Mouse (Mus musculus) kidney, adult 2 months (tissue): ENCODE measurements around the gene Ptma. TPM values are rescaled to one million over a fixed set of nuclear protein-coding genes. Genes with fewer than 3 reads are reported as not detected.

Experiments
- DNase-seq: peaks from one replicate; pipeline ENCODE4 v3.0.0; 2021
- H3K27ac ChIP-seq: fragments of 200-500 bp; 2 replicates; pipeline ENCODE4 v1.5.1; 2012; ENCODE audit warnings: low read depth, low read length, control low read depth, inconsistent platforms; ENCODE audit not compliant: insufficient read depth
- H3K27me3 ChIP-seq: fragments of 200-500 bp; replicated peaks from 2 replicates; pipeline ENCODE4 v1.6.1; 2012; ENCODE audit warnings: mild to moderate bottlenecking, moderate library complexity, low read length, inconsistent platforms; ENCODE audit not compliant: control insufficient read depth, insufficient read depth
- H3K36me3 ChIP-seq: fragments of 200-500 bp; 2 replicates; pipeline ENCODE4 v1.6.1; 2012; ENCODE audit warnings: mild to moderate bottlenecking, moderate library complexity, low read length, inconsistent platforms; ENCODE audit not compliant: control insufficient read depth, insufficient read depth
- H3K4me1 ChIP-seq: fragments of 200-500 bp; 2 replicates; pipeline ENCODE4 v1.6.1; 2011; ENCODE audit warnings: low read length; ENCODE audit not compliant: control insufficient read depth, insufficient read depth
- H3K4me3 ChIP-seq: fragments of 200-500 bp; 2 replicates; pipeline ENCODE4 v1.5.1; 2011; ENCODE audit warnings: mild to moderate bottlenecking, low read depth, low read length, control low read depth; ENCODE audit not compliant: insufficient read depth
- CTCF ChIP-seq: fragments of 200-500 bp; conservative IDR thresholded peaks from 2 replicates; pipeline ENCODE4 v1.5.1; 2011; ENCODE audit warnings: low read depth, mild to moderate bottlenecking, control low read depth, low read length, moderate library complexity, mixed read lengths; ENCODE audit not compliant: insufficient read depth, insufficient read length
- POLR2A ChIP-seq: fragments of 200-500 bp; IDR thresholded peaks from one replicate; pipeline ENCODE4 v1.6.1; 2011; ENCODE audit warnings: low read depth, low read length, control low read depth
- WGBS: fragments of 180-500 bp; shearing (Covaris S2); methylation state at CpG from one replicate; pipeline ENCODE4 v1.1.7; 2018; 5-methylcytosine and 5-hydroxymethylcytosine counted together
- polyA plus RNA-seq: library from polyadenylated mRNA; depleted of rRNA; stranded (reverse); fragments of >200 nt; gene quantifications from 2 replicates; pipeline ENCODE4 v1.2.3, GENCODE M21; 2012; rRNA removed

Ptma gene
- polyA plus RNA-seq: 622 and 651 TPM in 2 replicates

- Histone ChIP-seq H3K4me3 (peak within 1 kb of the TSS; percentile 96), H3K36me3 (no peaks in the 10 kb centered on the region; the same call in 1 of the 2 replicates), H3K27ac (peak within 1 kb of the TSS; percentile 99), H3K27me3 (no peaks in the 10 kb centered on the region), H3K4me1 (peaks cover 20% of the 10 kb centered on the region)
- WGBS: under 1% methylated on average over 58 of the region's 63 CpGs
- peak; percentile 100 for DNase-seq
- TF ChIP-seq CTCF: no peak
- TF ChIP-seq POLR2A: peak; percentile 98
These were observed at the start of gene Ptma for GRCm38 (mm10) chr1:86526116-86526788. TSS of gene Ptma (plus strand) at chr1:86526726.

- Histone ChIP-seq H3K4me3 (no peak overlapping the region), H3K27me3 (no peaks in the 10 kb centered on the region), H3K4me1 (peaks cover 4% of the 10 kb centered on the region; the same call in 1 of the 2 replicates), H3K27ac (no peak overlapping the region), H3K36me3 (no peaks in the 10 kb centered on the region)
- TF ChIP-seq POLR2A (no peak), CTCF (no peak)
- 92% methylated on average over 5 of the region's 5 CpGs for WGBS
- no peak for DNase-seq
These were observed 48.7 kb upstream of the Ptma start for GRCm38 (mm10) chr1:86477738-86478285.

GRCm38 (mm10) chr1:86479099-86479825 is 47.3 kb upstream of the Ptma start:
- TF ChIP-seq POLR2A: no peak
- TF ChIP-seq CTCF: no peak
- no peaks in the 10 kb centered on the region for H3K36me3 ChIP-seq
- 58% methylated on average over 8 of the region's 8 CpGs for WGBS
- H3K4me1 ChIP-seq: 0 out of 2 replicates have a peak, but pooled peaks cover 3% of the 10 kb centered on the region
- H3K27me3 ChIP-seq: no peaks in the 10 kb centered on the region
- DNase-seq: peak; percentile 3
- no peak overlapping the region for H3K27ac ChIP-seq
- H3K4me3 ChIP-seq: no peak overlapping the region

- 84% methylated on average over 6 of the region's 6 CpGs for WGBS
- H3K27me3 ChIP-seq: no peaks in the 10 kb centered on the region
- H3K4me1 ChIP-seq: 0 out of 2 replicates have a peak, but pooled peaks cover 3% of the 10 kb centered on the region
- H3K4me3 ChIP-seq: no peak overlapping the region
- TF ChIP-seq POLR2A (no peak), CTCF (no peak)
- no peaks in the 10 kb centered on the region for H3K36me3 ChIP-seq
- H3K27ac ChIP-seq: no peak overlapping the region
- DNase-seq: no peak
These were observed 46.2 kb upstream of the Ptma start for GRCm38 (mm10) chr1:86480288-86480687.

GRCm38 (mm10) chr1:86480735-86481447 is 45.6 kb upstream of the Ptma start:
- 71% methylated on average over 8 of the region's 8 CpGs for WGBS
- DNase-seq: no peak
- no peak overlapping the region for H3K4me3 ChIP-seq
- 0 out of 2 replicates have a peak, but pooled peaks cover 3% of the 10 kb centered on the region for H3K4me1 ChIP-seq
- H3K27me3 ChIP-seq: no peaks in the 10 kb centered on the region
- no peaks in the 10 kb centered on the region for H3K36me3 ChIP-seq
- no peak overlapping the region for H3K27ac ChIP-seq
- TF ChIP-seq CTCF (no peak), POLR2A (no peak)

- H3K27ac ChIP-seq: no peak overlapping the region
- WGBS: 50% methylated on average over 7 of the region's 7 CpGs
- H3K36me3 ChIP-seq: no peaks in the 10 kb centered on the region
- 0 out of 2 replicates have a peak, but pooled peaks cover 3% of the 10 kb centered on the region for H3K4me1 ChIP-seq
- TF ChIP-seq CTCF (no peak), POLR2A (no peak)
- no peak overlapping the region for H3K4me3 ChIP-seq
- DNase-seq: peak; percentile 21
- H3K27me3 ChIP-seq: no peaks in the 10 kb centered on the region
These were observed 45.1 kb upstream of the Ptma start for GRCm38 (mm10) chr1:86481468-86481867.

- H3K27ac ChIP-seq: no peak overlapping the region
- H3K27me3 ChIP-seq: no peaks in the 10 kb centered on the region
- H3K4me1 ChIP-seq: 0 out of 2 replicates have a peak, but pooled peaks cover 3% of the 10 kb centered on the region
- TF ChIP-seq CTCF (no peak), POLR2A (no peak)
- DNase-seq: no peak
- 89% methylated on average over 11 of the region's 11 CpGs for WGBS
- no peaks in the 10 kb centered on the region for H3K36me3 ChIP-seq
- H3K4me3 ChIP-seq: no peak overlapping the region
These were observed 44.2 kb upstream of the Ptma start for GRCm38 (mm10) chr1:86482288-86482687.
